Mouse (Mus musculus) MEL (cell line): Measurements from ENCODE around the gene Alpk1. TPM values are rescaled to one million over a fixed set of nuclear protein-coding genes. Genes with fewer than 3 reads are reported as not detected.

ENCODE experiments used
- DNase-seq: peaks from one replicate; pipeline ENCODE4 v3.0.0; 2011; ENCODE audit warnings: low read depth, low spot score
- H3K27ac ChIP-seq: 2 replicates; pipeline ENCODE4 v1.5.1; 2012; ENCODE audit warnings: low read depth, mild to moderate bottlenecking, control low read depth, low read length, moderate library complexity; ENCODE audit not compliant: control insufficient read depth
- H3K27me3 ChIP-seq, 2 experiments: fragments of 150-350 bp in 1 of 2; sonication (generic) in 1 of 2; 2 replicates each; pipeline ENCODE4 v1.6.1; 2012; ENCODE audit warnings: low read length in 2 of 2, mild to moderate bottlenecking in 2 of 2, improper control_type of control experiment in 1 of 2, moderate library complexity in 1 of 2; ENCODE audit not compliant: insufficient read depth in 2 of 2, control insufficient read depth in 1 of 2
- H3K36me3 ChIP-seq, 2 experiments: 2 replicates each; pipeline ENCODE4 v1.6.1; 2012 to 2014; ENCODE audit warnings: low read length in 2 of 2, improper control_type of control experiment in 1 of 2, inconsistent platforms in 1 of 2, mild to moderate bottlenecking in 1 of 2; ENCODE audit not compliant: insufficient read depth in 2 of 2, control insufficient read depth in 1 of 2
- H3K4me1 ChIP-seq, 2 experiments: fragments of 150-350 bp in 1 of 2; sonication (generic) in 1 of 2; 2 replicates each; pipeline ENCODE4 v1.6.1; 2012; ENCODE audit warnings: low read length in 2 of 2, improper control_type of control experiment in 1 of 2, mild to moderate bottlenecking in 1 of 2; ENCODE audit not compliant: insufficient read depth in 2 of 2, control insufficient read depth in 1 of 2
- H3K4me3 ChIP-seq, 2 experiments: fragments of 150-350 bp in 1 of 2; sonication (generic) in 1 of 2; 2 replicates each; pipeline ENCODE4 v1.5.1; 2012; ENCODE audit warnings: low read depth in 2 of 2, low read length in 2 of 2, mild to moderate bottlenecking in 2 of 2, moderate library complexity in 2 of 2, control low read depth in 1 of 2, improper control_type of control experiment in 1 of 2; ENCODE audit not compliant: control insufficient read depth in 1 of 2, insufficient read depth in 1 of 2
- H3K79me2 ChIP-seq: 2 replicates; pipeline ENCODE4 v1.6.1; 2012; ENCODE audit warnings: mild to moderate bottlenecking, low read length, moderate library complexity; ENCODE audit not compliant: control insufficient read depth, poor library complexity, insufficient read depth
- H3K9ac ChIP-seq: 2 replicates; pipeline ENCODE4 v1.6.1; 2012; ENCODE audit warnings: low read depth, mild to moderate bottlenecking, control low read depth, low read length, moderate library complexity; ENCODE audit not compliant: control insufficient read depth, poor library complexity, severe bottlenecking
- H3K9me3 ChIP-seq: fragments of 150-350 bp; sonication (generic); replicated peaks from 2 replicates; pipeline ENCODE4 v1.6.1; 2012; ENCODE audit warnings: mild to moderate bottlenecking, low read length, improper control_type of control experiment, moderate library complexity; ENCODE audit not compliant: insufficient read depth
- BHLHE40 ChIP-seq: IDR thresholded peaks from 2 replicates; pipeline ENCODE4 v1.6.1; 2012; ENCODE audit warnings: low read depth, mild to moderate bottlenecking, inconsistent platforms, low read length, improper control_type of control experiment, borderline replicate concordance
- CHD1 ChIP-seq: IDR thresholded peaks from 2 replicates; pipeline ENCODE4 v1.6.1; 2012; ENCODE audit warnings: low read depth, mild to moderate bottlenecking, inconsistent platforms, low read length, improper control_type of control experiment
- CHD2 ChIP-seq: IDR thresholded peaks from 2 replicates; pipeline ENCODE4 v1.6.1; 2011; ENCODE audit warnings: low read length, improper control_type of control experiment
- CTCF ChIP-seq, 3 experiments: IDR thresholded peaks in 2 of 3; conservative IDR thresholded peaks in 1 of 3; 2 replicates each; pipeline ENCODE4 v1.5.1; 2011 to 2012; ENCODE audit warnings: low read length in 3 of 3, low read depth in 2 of 3, mild to moderate bottlenecking in 2 of 3, improper control_type of control experiment in 1 of 3, inconsistent platforms in 1 of 3, mixed read lengths in 1 of 3, moderate library complexity in 1 of 3; ENCODE audit not compliant: control insufficient read depth in 1 of 3, insufficient read depth in 1 of 3, poor library complexity in 1 of 3, severe bottlenecking in 1 of 3
- E2F4 ChIP-seq: IDR thresholded peaks from 2 replicates; pipeline ENCODE4 v1.6.1; 2011; ENCODE audit warnings: low read depth, low read length, improper control_type of control experiment, borderline replicate concordance
- ELF1 ChIP-seq: IDR thresholded peaks from 2 replicates; pipeline ENCODE4 v1.6.1; 2014; ENCODE audit warnings: low read depth, mild to moderate bottlenecking, inconsistent platforms, low read length, improper control_type of control experiment, moderate library complexity
- EP300 ChIP-seq, 2 experiments: IDR thresholded peaks; 2 replicates each; pipeline ENCODE4 v1.6.1; 2011; ENCODE audit warnings: improper control_type of control experiment in 2 of 2, low read length in 2 of 2, low read depth in 1 of 2, mild to moderate bottlenecking in 1 of 2
- ETS1 ChIP-seq: IDR thresholded peaks from 2 replicates; pipeline ENCODE4 v1.6.1; 2012; ENCODE audit warnings: low read depth, mild to moderate bottlenecking, inconsistent platforms, low read length, improper control_type of control experiment, moderate library complexity
- GATA1 ChIP-seq: IDR thresholded peaks from 2 replicates; pipeline ENCODE4 v1.6.1; 2011; ENCODE audit warnings: low read depth, low read length, improper control_type of control experiment
- HCFC1 ChIP-seq: IDR thresholded peaks from 2 replicates; pipeline ENCODE4 v1.6.1; 2012; ENCODE audit warnings: low read depth, mild to moderate bottlenecking, inconsistent platforms, low read length, improper control_type of control experiment, moderate library complexity
- JUND ChIP-seq: IDR thresholded peaks from 2 replicates; pipeline ENCODE4 v1.6.1; 2011; ENCODE audit warnings: low read depth, mild to moderate bottlenecking, improper control_type of control experiment, low read length
- KAT2A ChIP-seq: conservative IDR thresholded peaks from 2 replicates; pipeline ENCODE4 v1.6.1; 2012; ENCODE audit warnings: low read depth, low read length, improper control_type of control experiment, inconsistent platforms
- MAFK ChIP-seq: IDR thresholded peaks from 2 replicates; pipeline ENCODE4 v1.6.1; 2011; ENCODE audit warnings: low read depth, mild to moderate bottlenecking, low read length, improper control_type of control experiment, borderline replicate concordance
- MAX ChIP-seq: IDR thresholded peaks from 2 replicates; pipeline ENCODE4 v1.6.1; 2011; ENCODE audit warnings: low read length, improper control_type of control experiment
- MAZ ChIP-seq: IDR thresholded peaks from 2 replicates; pipeline ENCODE4 v1.6.1; 2012; ENCODE audit warnings: low read depth, mild to moderate bottlenecking, inconsistent platforms, low read length, improper control_type of control experiment
- MXI1 ChIP-seq: IDR thresholded peaks from 2 replicates; pipeline ENCODE4 v1.6.1; 2011; ENCODE audit warnings: mild to moderate bottlenecking, low read depth, low read length, improper control_type of control experiment
- MYB ChIP-seq: IDR thresholded peaks from 2 replicates; pipeline ENCODE4 v1.6.1; 2011; ENCODE audit warnings: mild to moderate bottlenecking, low read depth, low read length, improper control_type of control experiment
- MYC ChIP-seq: IDR thresholded peaks from 2 replicates; pipeline ENCODE4 v1.6.1; 2011; ENCODE audit warnings: low read depth, mild to moderate bottlenecking, low read length, improper control_type of control experiment, moderate library complexity
- NELFE ChIP-seq: IDR thresholded peaks from 2 replicates; pipeline ENCODE4 v1.6.1; 2011; ENCODE audit warnings: low read depth, low read length, improper control_type of control experiment
- NRF1 ChIP-seq: IDR thresholded peaks from 2 replicates; pipeline ENCODE4 v1.6.1; 2014; ENCODE audit warnings: low read depth, mild to moderate bottlenecking, inconsistent platforms, low read length, improper control_type of control experiment, moderate library complexity; ENCODE audit not compliant: poor library complexity, insufficient read depth, severe bottlenecking
- POLR2A ChIP-seq, 2 experiments: IDR thresholded peaks; 2 replicates each; pipeline ENCODE4 v1.6.1; 2011 to 2012; ENCODE audit warnings: low read length in 2 of 2, mild to moderate bottlenecking in 2 of 2, control low read depth in 1 of 2, improper control_type of control experiment in 1 of 2, low read depth in 1 of 2, moderate library complexity in 1 of 2; ENCODE audit not compliant: control insufficient read depth in 1 of 2, insufficient read depth in 1 of 2, poor library complexity in 1 of 2
- POLR2AphosphoS2 ChIP-seq: IDR thresholded peaks from 2 replicates; pipeline ENCODE4 v1.6.1; 2011; ENCODE audit warnings: low read length, improper control_type of control experiment
- POLR2AphosphoS5 ChIP-seq: IDR thresholded peaks from 2 replicates; pipeline ENCODE4 v1.6.1; 2012; ENCODE audit warnings: low read depth, borderline replicate concordance, mild to moderate bottlenecking, inconsistent platforms, low read length, moderate library complexity, mixed read lengths
- RAD21 ChIP-seq: IDR thresholded peaks from 2 replicates; pipeline ENCODE4 v1.6.1; 2011; ENCODE audit warnings: mild to moderate bottlenecking, low read depth, low read length, improper control_type of control experiment
- RCOR1 ChIP-seq: IDR thresholded peaks from 2 replicates; pipeline ENCODE4 v1.6.1; 2012; ENCODE audit warnings: low read depth, mild to moderate bottlenecking, inconsistent platforms, low read length, improper control_type of control experiment
- SIN3A ChIP-seq: IDR thresholded peaks from 2 replicates; pipeline ENCODE4 v1.6.1; 2012; ENCODE audit warnings: low read length, improper control_type of control experiment, inconsistent platforms
- SMC3 ChIP-seq: IDR thresholded peaks from 2 replicates; pipeline ENCODE4 v1.6.1; 2011; ENCODE audit warnings: low read depth, low read length, improper control_type of control experiment
- TAL1 ChIP-seq: IDR thresholded peaks from 2 replicates; pipeline ENCODE4 v1.6.1; 2012; ENCODE audit warnings: mild to moderate bottlenecking, inconsistent platforms, low read length, moderate library complexity, mixed read lengths
- TBP ChIP-seq: IDR thresholded peaks from 2 replicates; pipeline ENCODE4 v1.8.0; 2011; ENCODE audit warnings: low read depth, low read length, improper control_type of control experiment
- TCF12 ChIP-seq: IDR thresholded peaks from 2 replicates; pipeline ENCODE4 v1.6.1; 2014; ENCODE audit warnings: low read depth, mild to moderate bottlenecking, inconsistent platforms, low read length, improper control_type of control experiment, moderate library complexity
- UBTF ChIP-seq: IDR thresholded peaks from 2 replicates; pipeline ENCODE4 v1.6.1; 2012; ENCODE audit warnings: low read depth, mild to moderate bottlenecking, inconsistent platforms, low read length, improper control_type of control experiment, moderate library complexity, borderline replicate concordance; ENCODE audit not compliant: insufficient read depth
- USF1 ChIP-seq: IDR thresholded peaks from 2 replicates; pipeline ENCODE4 v1.6.1; 2014; ENCODE audit warnings: low read depth, mild to moderate bottlenecking, inconsistent platforms, low read length, improper control_type of control experiment, moderate library complexity
- USF2 ChIP-seq, 2 experiments: IDR thresholded peaks; 2 replicates each; pipeline ENCODE4 v1.6.1; 2011 to 2012; ENCODE audit warnings: improper control_type of control experiment in 2 of 2, low read length in 2 of 2, borderline replicate concordance in 1 of 2, inconsistent platforms in 1 of 2, low read depth in 1 of 2, mild to moderate bottlenecking in 1 of 2; ENCODE audit not compliant: insufficient read depth in 1 of 2
- ZC3H11A ChIP-seq: IDR thresholded peaks from 2 replicates; pipeline ENCODE4 v1.6.1; 2012; ENCODE audit warnings: low read depth, mild to moderate bottlenecking, inconsistent platforms, low read length, improper control_type of control experiment
- ZKSCAN1 ChIP-seq: IDR thresholded peaks from 2 replicates; pipeline ENCODE4 v1.6.1; 2012; ENCODE audit warnings: low read depth, mild to moderate bottlenecking, inconsistent platforms, low read length, improper control_type of control experiment, moderate library complexity
- ZMIZ1 ChIP-seq: IDR thresholded peaks from 2 replicates; pipeline ENCODE4 v1.6.1; 2012; ENCODE audit warnings: low read depth, mild to moderate bottlenecking, inconsistent platforms, low read length, improper control_type of control experiment, moderate library complexity
- ZNF384 ChIP-seq: IDR thresholded peaks from 2 replicates; pipeline ENCODE4 v1.6.1; 2012; ENCODE audit warnings: low read depth, mild to moderate bottlenecking, inconsistent platforms, low read length, improper control_type of control experiment
- polyA plus RNA-seq, 2 experiments: library from polyadenylated mRNA; stranded (reverse) in 1 of 2; unstranded in 1 of 2; fragments of >175 nt in 1 of 2; fragments of >200 nt in 1 of 2; gene quantifications; 2 replicates each; pipeline versions ENCODE4 v1.2.1 to v1.2.4; 2012; ENCODE audit warnings: low replicate concordance in 2 of 2, low read depth in 1 of 2; ENCODE audit not compliant: insufficient read length in 2 of 2, insufficient read depth in 1 of 2, missing spikeins in 1 of 2
- total RNA-seq: library from RNA; depleted of rRNA; stranded (reverse); fragments of 300-350 nt; gene quantifications from 2 replicates; pipeline ENCODE4 v1.2.3, GENCODE M21; 2012

Alpk1 gene
- total and polyA plus RNA-seq, 3 experiments, result 1.8 to 2.4 TPM; not detected in 1

DNA sequence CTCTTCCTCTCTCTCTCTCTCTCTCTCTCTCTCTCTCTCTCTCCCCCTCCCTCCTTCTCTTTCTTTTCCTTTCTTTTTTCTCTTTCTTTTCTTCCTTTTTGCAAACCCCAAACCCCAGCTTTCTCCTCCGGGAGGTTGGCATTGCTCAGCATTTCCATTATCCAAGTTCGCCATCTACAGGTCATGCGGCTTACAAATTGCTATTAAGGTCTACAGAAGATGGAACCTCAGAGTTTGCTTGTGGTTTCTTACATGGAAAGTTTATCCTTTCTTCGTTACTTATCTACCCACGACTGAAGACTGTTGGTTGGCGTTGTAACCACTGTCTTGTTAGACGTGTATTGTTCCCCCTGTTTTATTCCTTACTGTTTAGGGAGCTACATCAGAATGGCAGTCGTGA lies 21.1 kb downstream of the Alpk1 start:
- peaks cover 15 to 32% of the 10 kb centered on the region in 2 experiments for H3K4me1 ChIP-seq
- H3K27ac ChIP-seq, result peak overlapping the region; percentile 62; the same call in 1 of the 2 replicates
- H3K4me3 ChIP-seq, result peak overlapping the region; percentile 9 to 14; a peak in 2 of 4 replicates
- no peaks in the 10 kb centered on the region for H3K9me3 ChIP-seq
- peak overlapping the region; percentile 41; the same call in 1 of the 2 replicates for H3K9ac ChIP-seq
- no peaks in the 10 kb centered on the region for H3K27me3 ChIP-seq
- peaks cover 0 to 26% of the 10 kb centered on the region in 2 experiments; a peak in 2 of 4 replicates for H3K36me3 ChIP-seq
- H3K79me2 ChIP-seq, result no peaks in the 10 kb centered on the region
- DNase-seq, result peak; percentile 80
- TF ChIP-seq SIN3A, result no peak; the same call in none of the 2 replicates
- peak; percentile 80 to 89 for TF ChIP-seq EP300 (IDR thresholded peaks at IDR 0.05; ENCODE audit: low read depth in 1 of 2, low read length in 2 of 2)
- no peak for TF ChIP-seq MAX
- no peak for TF ChIP-seq MAZ
- TF ChIP-seq RAD21, result peak; percentile 86
- TF ChIP-seq USF2 (IDR thresholded peaks at IDR 0.05; ENCODE audit: borderline replicate concordance in 1 of 2, insufficient read depth in 1 of 2, low read depth in 1 of 2, low read length in 2 of 2), result no peak
- peak; percentile 37; the same call in 1 of the 2 replicates for TF ChIP-seq BHLHE40
- TF ChIP-seq ZKSCAN1, result no peak
- peak; percentile 57; the same call in 1 of the 2 replicates for TF ChIP-seq MYC
- no peak for TF ChIP-seq POLR2A (IDR thresholded peaks at IDR 0.05; ENCODE audit: control insufficient read depth in 1 of 2, insufficient read depth in 1 of 2, low read depth in 1 of 2, low read length in 2 of 2, poor library complexity in 1 of 2)
- no peak for TF ChIP-seq CHD1
- 0 out of 2 replicates have a peak, but pooled peaks have one; percentile 29 for TF ChIP-seq HCFC1
- TF ChIP-seq TCF12, result peak; percentile 64
- TF ChIP-seq JUND, result no peak
- TF ChIP-seq E2F4, result no peak
- no peak for TF ChIP-seq TAL1
- TF ChIP-seq MYB, result peak; percentile 81
- no peak for TF ChIP-seq ELF1
- TF ChIP-seq POLR2AphosphoS5, result no peak
- no peak for TF ChIP-seq ZNF384
- TF ChIP-seq NELFE, result no peak
- 0 out of 2 replicates have a peak, but pooled peaks have one; percentile 26 for TF ChIP-seq ZMIZ1
- no peak for TF ChIP-seq NRF1
- peak; percentile 60 for TF ChIP-seq SMC3
- no peak for TF ChIP-seq TBP
- peak; percentile 56 for TF ChIP-seq ZC3H11A
- peak; percentile 84 for TF ChIP-seq RCOR1
- peak; percentile 72 for TF ChIP-seq GATA1
- no peak for TF ChIP-seq KAT2A
- TF ChIP-seq CHD2, result no peak
- TF ChIP-seq CTCF (IDR thresholded peaks at IDR 0.05 in 2 of 3, conservative IDR thresholded peaks at IDR 0.05 in 1 of 3; ENCODE audit: control insufficient read depth in 1 of 3, insufficient read depth in 1 of 3, low read depth in 2 of 3, low read length in 3 of 3, poor library complexity in 1 of 3, severe bottlenecking in 1 of 3), result peak; percentile 22 to 74 (median 53); a peak in 5 of 6 replicates
- 0 out of 2 replicates have a peak, but pooled peaks have one; percentile 55 for TF ChIP-seq MAFK
- TF ChIP-seq ETS1, result peak; percentile 79
- no peak for TF ChIP-seq UBTF
- no peak for TF ChIP-seq POLR2AphosphoS2
- no peak for TF ChIP-seq USF1
- TF ChIP-seq MXI1, result peak; percentile 65
